Mouse (Mus musculus): Measurements from ENCODE around the gene Csrnp1.

Gene Csrnp1

DNA sequence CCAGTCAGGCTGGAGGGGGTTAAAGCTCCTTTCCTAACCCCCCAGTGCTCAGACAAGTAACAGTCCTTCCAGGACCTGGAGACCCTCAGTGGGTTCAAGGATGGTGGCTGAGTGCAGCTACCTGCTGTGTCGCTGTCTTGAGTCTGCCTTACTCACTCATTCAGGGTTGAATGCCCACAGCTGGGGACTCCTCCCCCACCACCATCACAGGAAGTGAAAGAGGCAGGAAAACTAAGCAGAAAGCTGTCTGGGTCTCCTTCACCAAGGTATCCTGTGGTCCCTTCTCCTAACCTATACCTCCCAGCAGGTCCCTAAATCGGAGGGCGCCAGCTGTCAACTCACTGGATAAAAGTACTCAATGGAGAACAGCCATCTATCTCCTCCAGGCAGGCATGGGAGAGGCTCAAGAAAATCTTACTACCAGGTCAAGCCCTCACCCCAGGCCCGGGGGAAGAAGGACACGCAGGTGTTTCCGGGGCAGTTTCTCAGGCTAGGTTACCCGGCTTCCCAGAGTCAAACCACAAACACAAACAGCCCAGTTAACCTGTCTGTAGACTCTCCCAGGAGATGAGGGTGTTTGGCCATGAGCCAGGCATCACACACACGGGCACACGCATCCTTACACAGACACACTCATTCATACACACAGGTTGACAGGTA, 6.2 kb downstream of the Csrnp1 start:
- CTCF ChIA-PET = no interaction called here

DNA sequence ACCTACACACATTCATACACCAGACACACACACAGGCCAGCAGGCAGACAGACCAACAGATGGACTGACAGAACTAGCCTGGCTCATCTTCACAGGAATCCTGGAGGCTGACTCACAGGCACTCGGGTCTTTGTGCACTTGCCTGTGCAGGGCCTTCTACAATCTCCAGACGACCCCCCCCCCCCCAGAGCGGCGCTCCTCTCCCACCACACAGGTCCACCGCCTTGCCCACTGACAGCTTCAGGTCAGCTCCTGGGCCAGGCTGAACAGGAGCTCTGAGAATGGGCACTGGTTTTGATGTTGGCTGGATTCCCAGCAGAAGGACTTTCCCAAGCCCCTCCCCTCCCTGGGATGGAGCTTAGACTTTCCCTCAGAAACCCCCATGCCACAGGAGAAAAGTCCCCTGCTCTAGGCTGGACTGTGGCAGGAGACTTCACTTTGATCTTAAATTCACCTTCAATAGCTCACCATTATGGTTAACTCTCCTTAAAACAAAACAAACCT, 6.8 kb downstream of the Csrnp1 start:
- CTCF ChIA-PET = interaction anchor here (0.8 kb wide), 1 partner anchor 12 kb away, joined by 4 read pairs; no protein-coding TSS in a partner anchor

DNA sequence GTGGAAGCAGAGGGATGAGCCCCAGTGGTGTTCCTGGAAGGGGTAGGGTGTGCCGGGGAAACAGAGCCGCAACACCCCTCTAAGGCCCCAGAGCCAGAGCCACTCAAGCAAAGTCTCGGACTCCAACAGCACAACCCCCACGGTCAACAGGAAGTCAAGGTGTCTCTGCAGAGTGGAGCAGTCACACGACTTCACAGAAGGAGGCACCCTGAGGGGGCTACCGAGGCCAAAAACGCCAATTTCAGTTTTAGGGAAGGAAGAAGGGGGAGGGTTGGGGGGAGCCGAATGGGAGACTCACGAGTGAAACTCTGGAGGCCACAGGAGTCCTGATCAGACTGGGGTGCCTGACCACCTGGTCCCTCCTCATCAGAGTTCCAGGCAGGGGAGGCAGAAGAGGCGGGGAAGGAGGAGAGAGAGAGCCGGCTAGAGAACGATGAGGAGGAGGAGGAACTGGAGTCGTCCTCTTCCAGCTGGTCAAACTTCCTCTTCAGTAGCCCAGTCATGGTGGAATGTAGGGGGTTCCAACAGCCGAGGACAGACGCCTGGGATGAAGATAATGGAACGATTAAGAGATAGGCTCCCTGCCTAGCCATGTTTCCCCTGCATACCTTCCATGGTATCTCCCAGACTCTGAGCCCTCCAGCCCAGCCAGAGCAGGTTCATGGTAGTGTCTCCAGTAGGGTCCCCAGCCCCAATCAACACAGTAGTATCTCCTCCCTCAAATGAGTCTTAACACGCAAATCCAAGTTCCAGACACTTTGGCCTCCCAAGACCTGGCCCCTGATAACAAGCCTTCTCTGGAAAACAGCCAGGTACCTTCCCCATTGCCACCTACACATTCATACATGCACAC, 7.5 kb downstream of the Csrnp1 start:
- CTCF ChIA-PET = interaction anchor here (0.8 kb wide), 1 partner anchor 12 kb away, joined by 4 read pairs; no protein-coding TSS in a partner anchor

DNA sequence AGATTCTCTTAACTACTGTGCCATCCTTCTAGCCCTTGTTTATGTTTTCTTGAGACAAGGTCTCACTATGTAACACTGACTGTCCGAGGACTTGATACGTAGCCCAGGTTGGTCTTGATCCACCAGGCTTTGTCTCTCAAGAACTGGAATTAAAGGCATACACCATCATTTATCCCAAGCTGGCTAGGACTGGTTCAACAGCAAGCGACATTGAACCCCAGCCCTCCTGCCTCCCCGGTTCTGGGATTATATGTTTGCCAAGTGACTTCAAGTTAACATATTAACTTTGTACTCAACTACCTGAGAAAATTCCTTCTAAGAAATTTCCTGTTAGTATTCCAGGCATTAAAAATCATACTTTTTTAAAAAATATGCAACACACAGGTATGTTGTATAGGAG, 9.2 kb downstream of the Csrnp1 start:
- CTCF ChIA-PET = no interaction called here

DNA sequence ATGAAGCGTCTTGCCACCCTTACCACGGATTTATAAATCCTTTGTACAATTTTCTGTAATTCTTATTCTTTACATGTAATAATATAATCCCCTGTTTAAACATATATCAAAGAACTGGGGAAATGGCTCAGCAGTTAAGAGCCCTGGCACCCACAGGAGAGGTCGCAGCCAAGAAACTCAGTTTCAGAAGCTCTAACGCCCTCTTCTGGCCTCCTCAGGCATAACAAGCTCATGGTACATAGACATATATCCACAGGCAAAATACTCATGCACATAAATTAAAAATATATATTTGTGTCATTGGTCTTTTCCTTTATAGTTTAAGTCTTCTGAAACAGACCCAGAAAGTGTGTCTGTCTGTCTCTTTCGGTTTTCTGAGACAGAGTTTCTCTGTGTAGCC, 9.8 kb downstream of the Csrnp1 start:
- CTCF ChIA-PET = interaction anchor here (1.2 kb wide), 1 partner anchor 12 kb away, joined by 3 read pairs; no protein-coding TSS in a partner anchor

DNA sequence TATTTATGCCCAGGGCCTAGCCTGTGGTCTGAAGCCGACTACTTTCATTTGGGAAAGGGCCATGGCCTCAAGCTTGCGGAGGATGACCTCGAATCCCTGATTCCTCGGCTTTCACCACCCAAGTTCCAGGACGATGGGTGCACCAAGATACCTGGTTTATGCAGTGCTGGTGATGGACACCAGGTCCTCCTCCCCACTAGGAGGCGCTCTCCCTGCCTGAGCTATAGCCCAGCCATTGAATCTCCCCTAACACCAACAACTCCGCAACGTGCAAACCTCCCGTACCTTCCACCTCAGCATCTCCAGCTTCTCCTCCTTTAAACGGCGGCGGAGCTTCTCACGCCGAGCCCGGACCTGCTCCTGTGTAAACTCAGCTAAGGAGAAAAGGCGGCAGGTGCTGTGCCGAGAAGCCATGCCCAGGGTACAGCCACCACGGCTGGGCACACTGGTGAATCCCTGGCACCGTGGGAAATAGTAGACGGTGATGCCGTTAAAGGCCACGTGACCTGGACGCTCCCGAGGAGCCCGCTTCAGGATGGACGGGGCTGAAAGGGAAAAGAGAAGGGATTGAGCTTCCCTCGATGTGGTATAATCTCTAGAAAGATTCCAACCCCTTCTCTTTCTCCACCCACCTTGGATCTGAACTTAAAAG, 10.5 kb downstream of the Csrnp1 start:
- CTCF ChIA-PET = interaction anchor here (1.2 kb wide), 1 partner anchor 11 kb away, joined by 3 read pairs; no protein-coding TSS in a partner anchor

DNA sequence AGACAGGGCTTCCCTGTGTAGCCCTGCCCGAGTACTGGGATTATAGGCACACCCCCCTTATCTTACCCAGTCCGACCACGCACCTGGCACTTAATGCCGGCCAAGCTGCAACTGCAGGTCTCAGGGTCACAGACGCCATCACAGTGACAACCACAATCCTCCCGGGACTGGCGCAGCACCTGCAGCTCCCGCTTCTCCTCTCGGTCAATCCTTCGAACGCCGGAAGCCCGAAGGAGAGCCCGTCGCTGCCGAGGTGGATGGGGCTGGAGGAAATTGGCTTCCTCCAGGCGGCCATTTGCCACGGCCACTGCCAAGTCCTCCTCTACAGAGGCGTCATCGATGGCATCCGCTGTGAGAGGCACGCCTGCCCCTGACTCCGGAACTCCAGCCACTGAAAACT, 11.2 kb downstream of the Csrnp1 start:
- CTCF ChIA-PET = interaction anchor here (0.7 kb wide), 1 partner anchor 98 kb away, joined by 3 read pairs; no protein-coding TSS in a partner anchor

DNA sequence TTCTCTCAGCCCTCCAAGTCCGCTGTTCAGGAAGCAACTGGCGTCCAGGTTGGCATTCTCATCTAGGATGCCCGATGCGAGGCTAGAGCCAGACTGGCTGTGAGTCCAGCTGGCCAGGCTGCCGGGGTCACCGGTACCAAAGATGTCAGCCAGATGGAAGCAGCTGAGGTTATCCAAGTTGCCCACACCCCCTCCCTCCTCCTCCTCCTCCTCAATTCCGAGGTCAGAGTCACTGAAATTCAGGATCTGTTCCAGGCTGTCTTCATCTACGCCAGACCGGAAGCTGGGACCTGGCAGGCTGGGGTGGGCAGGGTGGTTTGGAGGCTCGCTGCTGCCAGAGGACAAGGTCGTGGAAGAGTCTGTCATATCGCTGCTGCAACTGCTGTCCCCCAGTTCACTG, 11.9 kb downstream of the Csrnp1 start:
- CTCF ChIA-PET = interaction anchor here (0.6 to 0.9 kb wide), 2 partner anchors 11 to 21 kb away, joined by 4 to 11 read pairs; no protein-coding TSS in a partner anchor

DNA sequence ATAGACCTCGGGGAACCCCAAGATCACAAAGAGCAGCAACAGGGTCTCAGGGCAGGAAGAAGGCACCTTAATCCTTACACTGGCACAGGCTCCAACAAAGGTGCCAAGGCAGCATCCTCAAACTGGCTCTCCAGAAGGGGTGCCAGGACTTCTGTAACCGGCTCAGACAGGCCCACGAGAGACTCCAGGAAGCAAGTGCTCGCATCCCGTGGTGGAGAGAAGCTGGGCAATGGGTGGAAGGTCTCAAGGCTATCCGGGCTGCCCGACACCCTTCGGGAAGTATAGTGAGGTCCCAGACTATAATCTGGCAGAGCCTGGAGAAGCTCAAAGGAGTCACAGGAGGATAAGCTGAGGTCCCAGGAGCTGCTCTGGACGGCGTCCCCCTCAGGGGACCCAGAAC, 12.3 kb downstream of the Csrnp1 start:
- CTCF ChIA-PET = interaction anchor here (0.6 to 0.9 kb wide), 2 partner anchors 12 to 21 kb away, joined by 4 to 11 read pairs; no protein-coding TSS in a partner anchor

DNA sequence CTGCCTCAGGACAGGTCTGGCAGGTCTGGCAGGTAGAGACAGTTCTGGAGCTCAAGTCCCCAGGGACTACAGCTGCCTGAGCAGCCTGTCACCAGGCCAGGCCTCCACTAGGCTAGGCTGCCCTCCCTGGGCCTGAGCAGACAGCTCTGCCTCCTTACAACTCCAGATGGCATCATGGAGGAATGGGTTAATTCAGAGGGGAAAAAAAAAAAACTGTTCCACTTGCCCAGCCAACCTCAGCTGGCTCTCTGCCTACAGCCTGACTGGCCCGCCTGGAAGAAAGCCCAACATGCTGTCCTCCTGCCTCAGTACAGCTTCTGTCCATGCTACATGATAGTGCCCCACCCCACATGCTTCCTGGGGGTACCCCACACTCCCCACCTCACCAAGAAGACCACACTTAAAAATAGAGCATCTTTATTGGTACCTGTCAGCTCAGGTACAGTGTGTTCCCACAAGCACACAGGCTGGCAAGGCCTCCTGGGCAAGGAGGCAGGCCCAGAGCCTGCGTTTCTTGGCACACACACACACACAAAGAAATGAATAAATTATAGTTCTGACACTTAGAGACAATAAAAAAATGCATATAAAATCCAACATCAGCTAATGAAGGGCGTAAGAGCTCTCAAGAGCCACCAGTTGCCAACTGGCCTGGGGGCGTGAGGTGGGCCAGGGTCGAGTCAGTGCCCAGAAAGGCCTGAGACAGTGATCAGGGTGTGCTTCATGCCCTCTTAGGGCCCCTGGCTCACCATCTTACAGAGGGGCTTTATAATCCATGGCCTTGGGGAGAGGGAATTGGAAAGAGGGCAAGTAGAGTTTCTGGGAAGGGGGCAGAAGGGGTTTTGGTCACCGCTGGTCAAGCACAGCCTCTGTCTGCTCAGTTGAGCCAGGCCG, 13.4 kb downstream of the Csrnp1 start:
- CTCF ChIA-PET = interaction anchor here (0.6 to 0.7 kb wide), 2 partner anchors 13 to 27 kb away, joined by 3 read pairs; no protein-coding TSS in a partner anchor

DNA sequence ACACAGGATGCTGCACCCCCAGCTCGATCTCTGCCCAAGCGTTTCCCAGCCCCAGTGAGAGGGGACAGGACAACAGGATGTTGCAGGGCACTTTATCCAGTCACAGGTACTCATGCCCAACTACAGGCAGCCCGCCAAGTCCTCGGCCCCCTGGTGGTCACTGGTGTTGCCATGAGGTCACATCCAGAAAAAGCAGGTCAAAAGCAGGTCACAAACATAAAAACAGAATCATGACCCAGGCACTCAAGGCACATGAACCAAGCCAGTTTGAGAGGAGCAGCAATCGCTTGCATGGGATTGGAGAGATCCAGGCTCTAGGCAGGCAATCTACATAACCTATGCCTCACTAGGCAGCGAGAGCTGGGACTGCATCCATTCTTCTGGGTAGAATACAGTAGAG, 14.2 kb downstream of the Csrnp1 start:
- CTCF ChIA-PET = interaction anchor here (0.7 kb wide), 1 partner anchor 13 kb away, joined by 3 read pairs; no protein-coding TSS in a partner anchor

DNA sequence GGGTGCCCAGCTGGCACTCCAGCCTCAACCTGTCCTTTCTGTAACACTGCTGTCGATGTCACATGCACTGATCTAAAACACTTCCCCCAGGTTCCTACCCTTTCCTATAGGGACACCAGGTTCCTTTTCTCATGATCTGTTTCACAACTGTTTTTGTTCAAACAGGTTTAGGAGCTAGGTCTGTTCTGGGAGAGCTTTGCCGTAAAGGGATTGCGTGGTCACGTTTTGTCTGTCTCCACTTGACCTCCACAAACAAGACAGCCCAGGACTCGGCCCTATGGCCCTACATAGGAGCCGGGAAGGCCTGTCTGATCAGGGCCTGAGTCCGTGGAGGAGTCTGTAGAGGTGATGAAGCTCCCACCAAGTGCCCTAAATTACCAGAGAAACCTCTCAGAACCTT, 14.6 kb downstream of the Csrnp1 start:
- CTCF ChIA-PET = no interaction called here

DNA sequence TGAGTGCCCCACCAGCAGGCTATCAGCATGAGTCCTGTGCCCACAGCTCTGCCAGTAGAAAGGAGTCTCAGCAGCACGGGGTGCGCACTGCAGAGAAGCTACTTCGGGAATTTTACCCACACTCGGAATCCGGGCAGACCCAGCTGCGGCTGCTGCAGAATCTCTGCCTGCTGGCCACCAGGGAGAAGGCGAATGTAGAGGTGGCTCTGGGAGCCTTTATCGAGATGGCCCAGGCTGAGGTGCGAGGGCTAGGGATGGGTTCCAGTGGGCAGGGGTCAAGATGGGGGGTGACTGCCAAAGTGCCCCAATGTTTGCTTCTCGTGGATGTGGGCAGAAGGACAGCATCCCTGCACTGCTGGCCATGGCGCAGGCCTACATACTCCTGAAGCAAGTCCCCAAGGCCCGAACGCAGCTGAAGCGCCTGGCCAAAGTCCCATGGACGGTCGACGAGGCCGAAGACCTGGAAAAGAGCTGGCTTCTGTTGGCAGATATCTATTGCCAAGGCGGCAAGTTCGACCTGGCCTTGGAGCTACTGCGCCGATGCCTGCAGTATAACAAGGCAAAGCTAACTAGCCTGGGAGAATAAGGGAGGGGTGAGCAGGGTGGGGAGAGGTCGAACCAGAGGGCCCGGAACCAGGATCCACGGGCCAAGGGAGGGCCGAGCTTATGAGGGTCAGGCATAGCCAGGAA, 18.1 kb downstream of the Csrnp1 start:
- CTCF ChIA-PET = no interaction called here

DNA sequence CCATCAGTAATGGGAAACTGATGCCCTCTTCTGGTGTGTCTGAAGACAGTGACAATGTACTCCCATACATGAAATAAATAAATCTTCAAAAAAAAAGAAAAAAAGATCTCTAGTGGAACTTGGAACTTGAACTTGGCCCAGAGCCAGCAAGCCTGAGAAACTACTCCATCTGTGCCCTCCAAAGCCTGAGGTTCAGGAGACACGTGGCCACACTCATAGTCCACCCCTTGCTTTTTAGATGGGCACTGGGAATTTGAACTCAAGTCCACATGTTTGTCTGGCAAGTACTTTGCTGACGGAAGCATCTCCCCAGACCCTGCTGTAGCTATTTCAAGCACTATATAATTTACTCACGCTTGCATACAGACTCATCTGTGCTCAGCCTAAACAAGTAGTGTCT, 19.3 kb downstream of the Csrnp1 start:
- CTCF ChIA-PET = interaction anchor here (0.5 to 1.1 kb wide), 2 partner anchors 12 to 22 kb away, joined by 4 read pairs; no protein-coding TSS in a partner anchor

DNA sequence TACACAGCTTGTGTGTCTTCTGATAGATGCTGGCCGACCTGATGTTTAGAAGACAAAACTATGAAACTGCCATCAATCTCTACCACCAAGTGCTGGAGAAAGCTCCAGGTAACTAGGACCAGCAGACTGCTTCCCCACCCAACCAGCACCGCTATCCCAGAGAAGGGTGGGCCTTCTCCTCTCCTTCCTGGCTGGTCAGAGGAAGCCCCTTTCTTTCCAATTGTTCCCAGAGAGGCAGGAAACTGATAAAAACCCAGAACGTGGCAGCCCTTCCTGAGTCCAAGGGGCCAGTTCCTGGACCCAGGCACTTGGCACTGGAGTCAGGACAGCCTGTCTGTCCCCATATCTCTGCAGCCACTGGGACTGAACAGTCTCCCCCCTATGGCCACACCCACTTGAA, 20.3 kb downstream of the Csrnp1 start:
- CTCF ChIA-PET = no interaction called here

DNA sequence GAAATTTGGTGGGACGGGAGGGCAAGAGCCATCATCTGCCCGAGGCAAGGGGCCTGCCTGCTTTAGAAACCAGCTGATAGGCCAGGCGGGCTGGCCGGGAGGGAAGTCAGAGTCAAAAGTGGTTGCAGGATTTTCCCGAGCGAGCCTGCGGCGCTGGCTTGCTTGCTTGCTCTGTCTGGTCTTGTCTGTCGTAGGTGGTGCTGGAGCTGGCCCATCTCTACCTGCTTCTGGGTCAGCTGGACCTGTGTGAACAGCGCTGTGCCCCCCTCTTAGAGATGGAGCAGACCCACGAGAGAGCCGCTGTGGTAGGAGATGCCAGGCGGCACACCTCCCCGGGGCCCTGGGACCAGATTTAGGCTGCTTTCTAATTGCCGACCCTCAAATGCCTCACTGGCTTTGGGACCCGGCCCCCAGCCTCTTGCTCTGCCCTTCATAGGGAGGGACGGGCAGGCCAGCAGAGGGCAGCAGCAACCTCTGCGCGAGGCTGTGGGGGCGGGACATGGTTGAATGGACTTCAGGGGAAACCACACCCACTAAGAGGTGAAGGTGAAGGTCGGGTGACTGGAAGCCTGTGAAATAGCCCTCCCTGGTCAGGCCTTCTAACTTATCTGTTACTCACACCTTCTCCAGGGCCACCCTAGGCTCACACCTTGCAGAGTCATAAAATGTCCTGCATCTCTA, 21.3 kb downstream of the Csrnp1 start:
- CTCF ChIA-PET = interaction anchor here (0.7 kb wide), 1 partner anchor 11 kb away, joined by 3 read pairs; no protein-coding TSS in a partner anchor

DNA sequence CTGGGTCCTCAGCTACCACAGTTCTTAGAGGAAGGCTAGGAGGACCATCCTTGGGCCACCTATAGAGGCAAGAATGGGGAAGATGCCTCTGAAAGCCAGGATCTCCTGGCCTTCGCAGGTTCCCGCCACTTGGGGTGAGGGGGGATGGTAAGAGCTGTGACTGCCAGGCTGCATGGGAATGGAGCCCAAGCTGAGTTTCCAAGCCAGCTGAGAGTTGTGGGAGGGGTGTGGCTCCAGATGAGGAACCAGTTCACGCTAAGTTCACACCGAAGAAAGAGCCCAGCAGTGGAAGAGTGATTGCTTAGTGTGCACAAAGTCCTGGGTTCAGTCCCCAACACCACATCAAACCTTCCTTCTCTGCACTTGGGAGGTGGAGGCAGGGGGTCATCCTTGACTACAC, 22.2 kb downstream of the Csrnp1 start:
- CTCF ChIA-PET = interaction anchor here (0.7 kb wide), 1 partner anchor 12 kb away, joined by 3 read pairs; no protein-coding TSS in a partner anchor

DNA sequence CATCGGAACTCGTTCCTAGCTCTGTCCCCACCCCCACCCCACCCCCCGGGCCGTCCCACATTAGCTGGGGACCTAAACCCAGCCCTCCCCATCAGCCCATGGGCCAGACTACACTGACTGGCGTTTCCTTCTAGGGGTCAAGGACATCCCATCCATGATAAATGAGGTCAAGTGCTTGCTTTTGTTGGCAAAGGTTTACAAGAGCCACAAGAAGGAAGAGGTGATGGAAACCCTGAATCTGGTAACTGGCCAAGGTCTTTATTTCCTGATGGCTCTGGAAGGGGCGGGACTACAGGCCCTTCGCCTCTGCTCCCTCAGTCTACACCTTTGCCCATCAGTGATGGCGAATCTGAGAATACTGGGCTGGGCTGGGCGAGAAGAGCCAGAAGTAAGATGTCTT, 25.6 kb downstream of the Csrnp1 start:
- CTCF ChIA-PET = no interaction called here

DNA sequence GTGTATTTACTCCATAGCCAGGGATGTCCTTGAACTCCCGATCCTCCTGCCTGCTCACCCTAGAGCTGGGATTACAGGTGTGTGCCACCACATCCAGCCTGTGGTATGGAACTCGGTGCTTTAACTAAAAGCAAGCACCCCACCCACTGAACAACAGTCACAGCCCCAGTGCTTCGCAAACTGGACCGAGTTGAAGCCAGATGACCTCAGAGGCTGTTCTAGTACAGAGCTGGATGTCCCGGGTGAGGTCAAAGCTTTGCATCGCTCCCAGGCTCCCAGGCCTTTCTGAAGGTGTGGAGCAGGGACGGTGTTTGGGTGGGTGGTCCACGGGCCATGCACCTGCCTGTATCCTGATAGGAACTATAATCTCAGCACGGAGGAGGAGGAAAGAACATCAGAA, 33.1 kb downstream of the Csrnp1 start:
- CTCF ChIA-PET = no interaction called here
